ENCODE assay signal across 9 mouse cellular contexts in genomic region chr10:98543253-98543997, GRCm38 (mm10).
DNase-seq lines count a peak whose midpoint lies in the region; ATAC-seq lines count a peak whose summit lies in the region.
"Had no signal": no experiment of that assay in that cellular context is flagged by ENCODE, and none has a peak within 500 bp of the region (broad histone marks: within the 10 kb centered on the region; RNA-seq: fewer than 3 reads in every experiment).

No protein-coding gene starts in this region.

- no peaks in the 10 kb centered on the region for H3K4me1 ChIP-seq in limb, embryonic 11.5 days (ENCODE audit: control insufficient read depth, insufficient read depth, low read length)
- H3K4me1 ChIP-seq in limb, embryonic 10.5 days: peaks cover 22% of the 10 kb centered on the region

- 10% methylated on average over 8 of the region's 8 CpGs for WGBS in limb, embryonic 11.5 days
- 16% methylated on average over 8 of the region's 8 CpGs for WGBS in limb, embryonic 10.5 days

- peak; percentile 90 for ATAC-seq in limb, embryonic 11.5 days (ENCODE audit: insufficient number of reproducible peaks, low FRiP score, low TSS enrichment, low read depth)

- no peak overlapping the region for H3K4me3 ChIP-seq in limb, embryonic 11.5 days (ENCODE audit: low read depth, low read length)
- H3K4me3 ChIP-seq in limb, embryonic 10.5 days: no peak overlapping the region
- H3K4me3 ChIP-seq: heart, embryonic 13.5 days had no signal

- no peaks in the 10 kb centered on the region for H3K36me3 ChIP-seq in limb, embryonic 11.5 days (ENCODE audit: control insufficient read depth, insufficient read depth, low read length)
- H3K36me3 ChIP-seq in limb, embryonic 10.5 days: no peaks in the 10 kb centered on the region
- H3K36me3 ChIP-seq: heart, embryonic 13.5 days had no signal

- H3K27me3 ChIP-seq in limb, embryonic 11.5 days (ENCODE audit: control insufficient read depth, insufficient read depth, low read length): no peaks in the 10 kb centered on the region
- no peaks in the 10 kb centered on the region for H3K27me3 ChIP-seq in limb, embryonic 10.5 days (ENCODE audit: low read depth, poor library complexity, severe bottlenecking)
- H3K27me3 ChIP-seq: heart, embryonic 13.5 days had no signal

- 0 out of 2 replicates have a peak overlapping the region, but pooled peaks have one; percentile 12 for H3K27ac ChIP-seq in limb, embryonic 11.5 days (replicated peaks; ENCODE audit: low read depth, low read length)
- H3K27ac ChIP-seq in limb, embryonic 10.5 days: no peak overlapping the region
- H3K27ac ChIP-seq: heart, embryonic 13.5 days had no signal

- H3K9me3 ChIP-seq in limb, embryonic 11.5 days (ENCODE audit: control insufficient read depth, low read length): no peaks in the 10 kb centered on the region
- H3K9me3 ChIP-seq in limb, embryonic 10.5 days (replicated peaks): no peaks in the 10 kb centered on the region
- H3K9me3 ChIP-seq: heart, embryonic 13.5 days had no signal

- DNase-seq in limb, embryonic 11.5 days (ENCODE audit: low spot score): peak; percentile 29
- DNase-seq in limb, embryonic 10.5 days (ENCODE audit: low spot score): no peak
- peak; percentile 51 for DNase-seq in embryo, embryonic 9.5 days (ENCODE audit: extremely low spot score)
- peak; percentile 78 for DNase-seq in hindlimb bud, embryonic 11.5 days (ENCODE audit: extremely low spot score, low read depth, low spot score)
- DNase-seq in skeletal muscle tissue, adult 2 months (ENCODE audit: low read depth, low spot score): peak; percentile 80
- no peak for DNase-seq in cerebellum, adult 9-11 months
- DNase-seq in left cerebral cortex, adult 9 months (ENCODE audit: low spot score in 2 of 2): no peak
- DNase-seq: cerebellum, postnatal 36 days had no signal

- H3K4me2 ChIP-seq in limb, embryonic 11.5 days (ENCODE audit: low read depth, severe bottlenecking): no peak overlapping the region
- H3K4me2 ChIP-seq: heart, embryonic 13.5 days had no signal

- no peak overlapping the region for H3K9ac ChIP-seq in limb, embryonic 11.5 days (ENCODE audit: low read length)
- H3K9ac ChIP-seq: heart, embryonic 13.5 days had no signal

Comparison
In these comparisons a context has a peak if more than half of its experiments do, and no peak if none do; other contexts are left out.
1. DNase-seq: peak in limb, embryonic 11.5 days (single experiment), embryo, embryonic 9.5 days (single experiment), hindlimb bud, embryonic 11.5 days (single experiment) and skeletal muscle tissue, adult 2 months (single experiment); none in limb, embryonic 10.5 days (single experiment), cerebellum, adult 9-11 months (single experiment) and left cerebral cortex, adult 9 months (0 of 2).